Mouse (Mus musculus) spleen, adult 2 months (tissue): ENCODE results near the gene Sema4c.

ENCODE experiments used
- CTCF ChIP-seq: fragments of 200-500 bp; IDR thresholded peaks from 2 replicates; pipeline ENCODE4 v1.5.1; 2011; ENCODE audit warnings: mild to moderate bottlenecking, inconsistent platforms; ENCODE audit not compliant: insufficient read depth, insufficient read length, insufficient replicate concordance; ENCODE audit errors: extremely low read depth
- POLR2A ChIP-seq: fragments of 200-500 bp; IDR thresholded peaks from 2 replicates; pipeline ENCODE4 v1.6.1; 2011; ENCODE audit warnings: low read depth, low read length, inconsistent platforms

DNA sequence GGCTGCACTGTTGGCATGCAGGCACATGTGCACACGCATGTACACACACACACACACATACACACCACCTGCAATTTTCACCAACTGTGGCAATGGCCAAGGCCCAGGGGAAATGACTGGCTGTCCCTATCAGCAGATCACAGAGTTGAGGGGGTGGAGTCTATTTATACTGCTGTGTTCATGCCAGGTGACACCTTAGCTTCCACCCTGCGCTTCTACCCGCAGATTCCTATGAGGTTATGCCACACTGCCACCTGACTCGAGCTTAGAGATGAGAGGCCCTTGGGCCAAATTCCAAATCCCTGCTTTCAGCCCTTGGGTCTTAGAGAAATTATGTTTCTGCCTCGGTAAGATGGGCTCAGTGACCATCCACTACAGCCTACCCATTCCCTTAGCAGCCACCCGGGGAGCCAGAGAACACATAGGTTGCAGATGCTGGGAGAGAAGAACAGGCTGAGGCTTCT lies 23.5 kb downstream of the Sema4c start:
- no peak for TF ChIP-seq POLR2A
- TF ChIP-seq CTCF, result no peak
